Mouse (Mus musculus): ENCODE data around the gene Tradd.
"Not testable (repeated sequence)": the region's sequence is repeated elsewhere in the genome, so short reads cannot be mapped to it uniquely, and the experiment has no call there.

DNA sequence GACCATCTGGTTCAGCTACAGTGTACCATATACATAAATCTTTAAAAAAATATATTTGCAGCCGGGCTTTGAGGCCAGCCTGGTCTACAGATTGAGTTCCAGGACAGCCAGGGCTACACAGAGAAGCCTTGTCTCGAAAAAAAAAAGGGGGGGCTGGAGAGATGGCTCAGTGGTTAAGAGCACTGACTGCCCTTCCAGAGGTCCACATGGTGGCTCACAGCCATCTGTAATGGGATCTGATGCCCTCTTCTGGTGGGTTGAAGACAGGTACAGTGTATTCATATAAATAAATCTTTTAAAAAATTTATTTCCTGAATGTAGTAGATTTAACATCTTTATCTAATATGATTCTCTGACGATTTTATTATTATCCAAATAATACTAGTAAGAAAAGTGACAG is 27.4 kb upstream of the Tradd start:
- not testable (repeated sequence) for TF ChIP-seq GATA1 (IDR thresholded peaks at IDR 0.05; ENCODE audit: borderline replicate concordance, low read length); FLI1 (IDR thresholded peaks at IDR 0.05; ENCODE audit: low read length)
